Mouse (Mus musculus): ENCODE measurements at regions not wholly inside any gene's neighbourhood (a gene's known extent, or its start where the extent isn't known, plus 50 kb on each side); places are given as distances from the start of the nearest gene placed in this dataset.
"Not testable (repeated sequence)": the region's sequence is repeated elsewhere in the genome, so short reads cannot be mapped to it uniquely, and the experiment has no call there.

- DNase-seq (ENCODE audit: extremely low spot score in 1 of 2, low spot score in 2 of 2), result not testable (repeated sequence)
These were observed 91.7 kb upstream of the Slc22a30 start for GRCm38 (mm10) chr19:8496561-8496960.

GRCm38 (mm10) chr19:8497526-8497925 is 92.6 kb upstream of the Slc22a30 start:
- DNase-seq (ENCODE audit: extremely low spot score in 1 of 2, low spot score in 2 of 2); intact Hi-C loops (cut with DNase I): not testable (repeated sequence)

More at GRCm38 (mm10) chr19:8496561-8496960, 91.7 kb upstream of the Slc22a30 start:
- intact Hi-C loops (cut with DNase I), result not testable (repeated sequence)

- intact Hi-C loops (cut with DNase I); DNase-seq (ENCODE audit: extremely low spot score in 1 of 2, low spot score in 2 of 2): not testable (repeated sequence)
These were observed 73.3 kb upstream of the Slc22a8 start for GRCm38 (mm10) chr19:8517721-8518120.

GRCm38 (mm10) chr19:8518273-8518672 is 72.8 kb upstream of the Slc22a8 start:
- peak in 1 of 2 experiments; percentile 3 for DNase-seq (ENCODE audit: extremely low spot score in 1 of 2, low spot score in 2 of 2)
- intact Hi-C loops (cut with DNase I), result no loop called here

GRCm38 (mm10) chr19:8518933-8519332 is 72.1 kb upstream of the Slc22a8 start:
- DNase-seq (ENCODE audit: extremely low spot score in 1 of 2, low spot score in 2 of 2); intact Hi-C loops (cut with DNase I): not testable (repeated sequence)

- intact Hi-C loops (cut with DNase I), result no loop called here
- no peak for DNase-seq (ENCODE audit: extremely low spot score in 1 of 2, low spot score in 2 of 2)
These were observed 56.5 kb upstream of the Slc22a8 start for GRCm38 (mm10) chr19:8534597-8534996.

- no peak for DNase-seq (ENCODE audit: extremely low spot score in 1 of 2, low spot score in 2 of 2)
- intact Hi-C loops (cut with DNase I), result no loop called here
These were observed 55.0 kb upstream of the Slc22a8 start for GRCm38 (mm10) chr19:8536085-8536484.
